Mouse (Mus musculus) megakaryocyte progenitor cell, adult 5-6 weeks (primary cell): ENCODE data around the gene Hoxa2. TPM values are rescaled to one million over a fixed set of nuclear protein-coding genes. Genes with fewer than 3 reads are reported as not detected.
A peak's percentile ranks its signal among the peaks of the same experiment; 100 is the strongest.

Source experiments
- ATAC-seq: replicated peaks from 2 replicates; pipeline ENCODE4 v1.8.0; 2016; ENCODE audit warnings: mild to moderate bottlenecking, moderate TSS enrichment, inconsistent platforms; ENCODE audit not compliant: poor library complexity
- total RNA-seq, 2 experiments: library from RNA; stranded (forward) in 1 of 2; stranded (reverse) in 1 of 2; fragments of 157-497, 149-512 nt in 1 of 2; fragments of 200-1000 nt in 1 of 2; gene quantifications; 2 replicates each; pipeline versions ENCODE4 v1.2.3 to v1.2.4; 2015 to 2017

Hoxa2 gene
- total RNA-seq (2015), result 0.86 TPM in 1 of 2 replicates, not detected in the other
- total RNA-seq (2017), result 0.34 TPM in 1 of 2 replicates, not detected in the other

DNA sequence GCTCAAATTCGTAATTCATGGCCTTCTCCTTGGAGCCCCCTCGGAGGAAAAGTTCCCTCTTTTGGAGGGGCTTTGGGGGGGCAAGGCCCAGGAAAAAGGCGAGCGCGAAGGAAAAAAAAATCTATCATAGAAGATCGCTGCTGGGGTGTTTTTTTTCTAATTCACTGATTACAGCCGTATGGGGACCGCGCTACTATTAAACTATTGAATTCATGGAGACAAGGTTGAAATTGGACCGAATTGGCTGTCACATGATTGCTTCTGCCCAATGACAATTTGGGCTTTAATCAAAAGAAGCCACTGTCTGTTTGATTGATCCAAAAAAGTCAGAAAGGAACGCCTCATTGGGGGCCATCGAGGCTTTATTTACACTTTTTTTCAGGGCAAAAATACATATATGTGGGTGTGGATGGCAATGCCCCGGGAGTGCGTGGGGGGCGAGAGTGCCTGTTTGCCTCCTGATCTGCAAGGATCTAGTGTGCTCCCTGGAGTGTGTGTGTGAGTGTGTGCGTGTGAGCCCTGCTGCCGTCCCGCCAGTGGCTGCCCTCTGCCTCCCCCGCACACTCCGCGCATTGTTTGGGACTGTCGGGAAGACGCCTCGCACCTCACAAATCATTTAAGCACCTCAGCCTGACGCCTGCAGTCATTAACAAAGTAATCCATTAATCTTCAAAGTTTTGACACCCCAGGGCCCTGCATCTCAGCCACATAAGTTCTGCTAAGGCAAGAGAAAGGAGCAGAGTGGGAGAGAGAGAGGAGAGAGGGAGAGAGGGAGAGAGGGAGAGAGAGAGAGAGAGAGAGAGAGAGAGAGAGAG lies at the start of gene Hoxa2:
Gene Hoxa2 (minus strand): TSS at position 206 of the 815 bp plus-strand sequence.
- no peak for ATAC-seq

DNA sequence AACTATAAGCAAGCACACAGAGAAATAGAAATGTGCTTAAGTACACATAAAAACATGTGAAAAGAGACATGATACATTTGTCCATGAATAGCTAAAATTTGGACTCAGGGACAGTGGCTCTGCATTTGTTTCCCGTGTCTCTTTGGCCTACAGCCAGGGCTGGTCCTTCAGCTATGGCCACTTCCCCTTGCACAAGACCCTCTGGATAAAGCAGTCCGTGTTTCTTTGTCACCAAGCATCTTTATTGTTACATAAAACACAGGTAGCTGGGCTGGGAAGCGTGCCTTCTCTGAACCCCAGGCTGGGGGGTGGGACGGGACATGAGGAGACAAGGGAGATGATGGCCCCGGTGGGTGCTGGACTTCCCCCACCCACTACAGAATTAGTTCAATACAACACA lies 49.6 kb upstream of the Hoxa2 start:
- no peak for ATAC-seq

DNA sequence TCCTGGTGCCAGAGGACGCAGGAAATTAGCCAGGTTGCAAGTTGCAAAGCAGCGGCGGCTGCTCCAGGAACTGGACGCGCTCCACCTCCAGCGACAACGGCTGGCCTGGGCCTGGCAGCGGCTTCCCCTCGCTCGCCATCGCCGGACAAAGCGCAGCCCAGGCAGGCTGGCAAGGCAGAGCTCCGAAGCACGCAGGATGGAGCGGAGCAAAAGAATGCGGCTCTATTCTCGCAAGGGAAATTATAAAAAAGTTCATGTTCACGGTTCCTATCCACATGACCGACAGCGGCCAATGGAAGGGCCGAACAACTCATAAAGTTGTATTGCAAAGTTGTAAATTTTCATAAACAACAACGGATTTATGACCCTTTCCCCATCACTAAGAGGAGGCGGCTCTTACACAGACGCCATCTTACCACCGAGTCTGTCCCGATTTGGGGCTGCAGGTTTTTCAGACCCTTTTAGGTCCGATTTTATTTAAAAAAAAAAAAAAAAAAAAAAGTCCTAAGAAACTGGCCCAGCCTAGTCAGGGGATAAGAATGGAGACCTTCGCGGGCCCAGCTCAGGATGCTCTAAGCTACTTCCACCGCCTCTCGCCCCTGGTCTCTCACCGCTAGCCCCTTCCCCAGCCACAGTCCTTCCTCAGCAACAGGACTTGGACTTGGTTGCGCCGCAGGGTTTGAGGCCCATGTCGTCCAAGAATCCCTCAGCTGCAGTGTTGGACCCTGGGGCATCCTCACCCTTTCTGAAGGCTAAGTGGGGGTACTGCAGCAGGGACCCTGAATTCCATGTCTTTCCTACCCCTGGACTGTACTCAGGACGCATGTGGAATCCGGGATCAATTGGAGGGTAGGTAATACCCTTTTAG lies 48.7 kb upstream of the Hoxa2 start, which contains the start of the genes Hoxa3 and Gm28308:
Gene Hoxa3 (minus strand): TSS at position 218 of the 868 bp plus-strand sequence.
Gene Gm28308 (minus strand): TSS at position 221 of the 868 bp plus-strand sequence.
- peak; percentile 7; the same call in 1 of the 2 replicates for ATAC-seq

DNA sequence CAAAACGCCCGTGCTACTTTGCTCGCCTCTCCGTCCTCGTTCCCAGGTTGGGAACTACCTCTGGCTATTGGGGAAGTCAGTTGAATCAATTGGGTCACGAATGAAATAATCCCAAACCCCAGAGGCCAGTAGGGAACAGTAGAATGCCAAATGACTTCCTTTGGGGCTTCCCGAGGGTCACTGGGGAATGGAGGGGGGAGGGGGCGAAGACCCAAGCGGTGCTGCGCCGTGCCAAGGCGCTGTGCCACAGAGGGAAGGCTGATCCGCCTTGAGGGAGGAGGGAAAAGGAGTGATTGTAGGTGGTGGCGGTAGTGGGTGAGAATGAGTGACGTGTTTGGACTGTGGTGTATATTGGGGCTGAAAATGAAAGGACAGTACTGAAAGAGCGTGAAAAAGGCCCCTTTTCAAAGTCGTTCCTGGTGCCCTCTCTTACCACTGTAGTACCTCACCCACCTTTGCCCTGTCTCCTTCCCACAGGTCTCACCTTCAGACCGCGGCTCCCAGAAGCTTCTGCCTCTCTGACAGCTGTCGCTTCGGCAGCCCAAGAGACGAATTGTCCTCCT lies 48.0 kb upstream of the Hoxa2 start:
- peak; percentile 24 for ATAC-seq

DNA sequence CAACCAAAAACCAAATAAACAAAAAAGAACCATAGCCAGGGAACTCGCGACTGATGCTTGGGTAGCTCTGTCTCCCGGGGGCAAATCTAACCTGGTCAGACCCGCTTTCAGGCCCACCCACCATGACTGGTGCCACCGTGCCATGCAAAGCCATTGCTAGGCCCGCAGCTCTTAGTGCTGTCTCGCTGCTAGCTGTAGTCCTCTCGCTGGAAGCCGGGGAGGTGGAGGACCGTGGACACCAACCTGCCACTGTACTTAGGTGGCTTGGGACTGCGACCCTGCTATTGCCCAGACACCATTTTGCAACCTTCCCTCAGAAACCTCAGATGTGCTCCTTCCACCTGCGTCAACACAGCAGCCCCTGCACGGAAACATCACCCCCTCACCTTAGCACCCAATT lies 47.3 kb upstream of the Hoxa2 start:
- ATAC-seq, result no peak

DNA sequence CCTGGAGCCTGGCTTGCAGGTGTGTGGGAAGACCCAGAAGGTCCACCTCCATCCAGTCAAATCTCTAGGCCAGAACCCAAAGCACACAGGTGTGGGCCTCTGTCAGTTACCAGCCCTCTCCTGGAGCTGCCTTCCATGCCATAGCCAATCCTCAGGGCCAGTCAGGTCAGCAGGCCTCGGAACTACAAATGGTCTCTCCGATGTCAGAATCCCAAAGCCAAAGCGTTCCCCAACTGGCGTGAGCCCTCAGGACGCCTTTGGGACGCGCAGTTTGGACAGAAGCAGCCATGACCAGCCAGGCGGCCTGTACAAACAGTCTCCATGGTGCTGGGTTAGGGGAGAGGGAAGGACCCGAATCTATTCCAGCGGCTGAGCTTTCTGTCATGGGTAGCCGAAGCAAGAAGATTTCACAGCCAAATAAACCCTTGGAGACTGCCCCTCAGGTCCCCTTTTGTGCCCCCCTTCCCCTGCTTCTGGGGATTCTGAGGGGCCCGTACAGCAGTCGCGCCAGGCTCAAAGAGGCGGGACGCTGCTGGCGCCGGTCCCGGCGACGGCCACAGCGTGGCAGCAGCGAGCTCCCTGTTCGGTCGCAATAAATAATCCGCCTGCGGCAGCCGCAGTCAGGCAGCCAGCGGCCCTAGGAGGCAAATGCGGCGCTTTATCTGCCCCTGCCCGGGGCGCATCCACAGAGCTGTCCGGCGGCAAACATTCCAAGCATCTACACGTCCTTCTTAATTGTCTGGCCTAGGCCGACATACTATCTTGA lies 46.7 kb upstream of the Hoxa2 start:
- ATAC-seq, result peak; percentile 86

DNA sequence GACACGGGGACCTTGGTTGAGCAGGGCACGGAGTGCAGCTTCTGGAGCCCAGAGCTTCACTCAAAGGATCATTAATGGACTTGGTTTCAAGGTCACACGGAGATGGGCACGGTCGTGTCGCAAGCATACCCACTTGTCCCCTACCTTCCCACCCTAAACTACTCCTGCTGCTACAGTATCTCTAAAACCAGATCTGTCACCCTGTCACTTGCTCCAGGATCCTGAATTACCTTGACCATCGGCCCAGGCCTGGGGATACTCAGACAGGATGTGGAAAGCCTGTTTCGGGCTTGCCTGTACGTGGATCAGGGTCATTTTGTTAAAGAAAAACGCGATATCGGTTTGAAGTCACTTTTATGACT lies 45.0 kb upstream of the Hoxa2 start:
- no peak for ATAC-seq

DNA sequence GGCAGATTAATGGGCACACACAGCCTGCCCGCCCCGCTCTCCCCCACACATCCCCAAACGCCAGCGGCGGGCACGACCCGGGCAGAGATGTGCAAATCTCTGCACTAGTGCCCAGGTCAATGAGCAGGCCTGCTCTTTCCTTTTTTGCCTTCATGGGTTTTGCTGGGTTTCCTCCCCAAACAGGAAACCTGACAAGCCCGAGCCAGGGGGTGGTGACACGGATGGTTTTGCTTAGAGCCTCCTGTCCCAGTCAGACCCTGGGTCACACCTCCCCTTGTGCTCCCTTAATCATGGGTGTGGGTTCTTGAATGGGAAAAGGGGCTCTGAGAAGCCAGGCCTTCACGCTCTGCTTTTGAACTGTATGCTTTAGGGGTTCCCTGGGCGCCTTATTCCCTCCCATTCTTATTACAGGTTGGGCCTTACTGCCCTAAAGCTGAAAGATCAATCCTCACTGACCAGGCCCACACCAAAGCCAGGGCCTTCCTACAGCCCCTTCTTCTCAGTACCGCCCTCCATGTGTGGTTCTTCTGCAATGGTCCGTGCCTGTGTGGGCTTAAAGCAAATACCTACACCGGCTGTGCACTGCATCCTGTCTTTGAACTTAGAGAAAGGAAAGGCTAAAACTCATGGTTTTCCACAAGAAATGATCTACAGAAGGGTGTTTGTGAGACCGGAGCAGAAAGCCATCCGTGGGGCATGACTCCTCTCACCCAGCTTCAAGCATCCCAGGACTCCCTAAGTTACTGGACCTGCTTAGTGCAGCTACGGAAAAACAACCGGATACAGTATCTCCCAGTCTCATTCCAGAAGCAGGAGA lies 44.4 kb upstream of the Hoxa2 start:
- no peak for ATAC-seq

DNA sequence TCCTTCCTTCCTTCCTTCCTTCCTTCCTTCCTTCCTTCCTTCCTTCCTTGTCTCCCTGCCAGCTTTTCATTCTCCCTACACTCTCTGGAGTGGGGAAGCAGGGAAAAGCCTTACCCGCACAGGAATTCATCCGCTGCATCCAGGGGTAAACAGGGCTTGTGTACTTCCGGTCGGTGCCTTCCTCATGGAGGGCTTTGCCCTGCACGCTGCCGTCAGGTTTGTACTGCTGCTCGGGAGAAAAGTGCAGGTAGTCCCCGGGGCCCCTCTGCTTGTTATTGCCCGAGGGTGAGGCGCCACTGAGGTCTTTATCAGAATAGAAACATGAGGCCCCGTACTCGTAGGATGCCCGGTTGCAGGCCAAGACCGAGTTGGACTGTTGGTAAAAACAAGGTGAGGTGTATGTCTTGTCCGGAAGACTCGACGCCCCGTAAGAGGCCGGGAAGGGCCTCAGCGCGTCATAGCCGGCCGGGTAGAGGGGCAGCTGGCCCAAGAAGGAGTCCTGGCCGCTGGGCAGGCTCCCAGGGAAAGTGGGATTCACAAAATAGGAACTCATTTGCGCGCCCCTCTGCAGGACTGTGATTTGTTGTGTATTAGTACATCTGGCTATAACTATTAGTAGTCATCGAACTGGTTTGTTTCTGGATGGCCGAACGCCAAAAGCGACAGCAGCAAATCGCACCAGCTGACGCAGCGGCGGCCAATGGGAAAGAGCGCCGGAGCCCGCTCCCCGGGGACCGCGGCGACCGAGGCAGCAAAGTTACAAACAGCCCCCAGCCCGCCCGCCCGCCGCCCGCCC lies 43.6 kb upstream of the Hoxa2 start, which contains the start of gene Hoxa6:
Gene Hoxa6 (minus strand): TSS at position 651 of the 796 bp plus-strand sequence.
- ATAC-seq, result no peak

DNA sequence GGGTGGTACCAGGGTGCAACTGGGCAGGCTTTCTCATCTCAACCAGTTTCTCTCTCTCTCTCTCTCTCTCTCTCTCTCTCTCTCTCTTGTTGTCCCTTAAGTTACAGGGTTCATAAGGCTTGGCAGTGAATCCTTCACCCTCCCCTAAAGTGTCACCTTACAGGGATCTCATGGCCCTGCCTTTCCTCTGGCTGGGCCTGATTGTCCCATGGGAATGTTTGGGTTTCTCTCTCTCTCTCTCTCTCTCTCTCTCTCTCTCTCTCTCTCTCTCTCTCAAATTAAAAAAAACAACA lies 43.0 kb upstream of the Hoxa2 start:
- ATAC-seq, result no peak

DNA sequence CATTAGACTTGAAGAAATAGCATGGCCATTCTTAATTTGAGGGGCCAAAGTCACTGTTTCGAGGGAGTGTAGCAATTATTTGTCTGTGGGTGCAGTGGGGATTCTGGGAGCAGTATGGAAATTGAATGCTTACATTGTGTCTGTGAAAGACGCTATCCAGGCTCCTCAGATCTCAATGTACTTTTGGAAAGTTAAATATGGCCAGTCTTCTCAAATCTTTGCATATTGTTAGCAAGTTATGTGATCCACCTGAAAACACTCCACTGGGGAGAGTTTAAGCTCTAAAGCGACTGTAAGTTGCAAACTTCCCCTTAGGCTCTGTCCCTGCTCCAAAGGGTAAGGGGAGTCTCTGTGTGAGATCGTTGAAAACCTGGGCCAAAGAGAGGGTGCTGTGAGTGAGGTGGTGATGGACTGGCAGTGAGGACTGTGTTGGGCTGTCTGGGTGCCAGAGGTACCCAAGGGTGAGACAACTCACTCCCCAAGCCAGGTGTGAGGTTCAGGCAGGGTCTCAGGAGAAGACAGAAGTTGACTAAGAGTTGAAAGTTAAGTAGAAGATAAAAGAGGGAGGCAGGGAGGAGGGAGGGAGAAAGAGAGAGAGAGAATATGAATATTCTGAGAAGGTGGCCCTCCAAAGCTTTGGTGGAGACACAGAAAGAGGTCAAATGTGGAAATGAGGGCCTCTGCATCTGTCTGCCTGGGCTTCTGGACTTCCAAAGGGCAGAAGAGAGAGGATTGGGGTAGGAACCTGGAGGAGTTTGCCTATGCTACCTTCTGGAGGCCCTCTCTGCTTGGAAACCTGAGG lies 42.5 kb upstream of the Hoxa2 start:
- ATAC-seq, result no peak

DNA sequence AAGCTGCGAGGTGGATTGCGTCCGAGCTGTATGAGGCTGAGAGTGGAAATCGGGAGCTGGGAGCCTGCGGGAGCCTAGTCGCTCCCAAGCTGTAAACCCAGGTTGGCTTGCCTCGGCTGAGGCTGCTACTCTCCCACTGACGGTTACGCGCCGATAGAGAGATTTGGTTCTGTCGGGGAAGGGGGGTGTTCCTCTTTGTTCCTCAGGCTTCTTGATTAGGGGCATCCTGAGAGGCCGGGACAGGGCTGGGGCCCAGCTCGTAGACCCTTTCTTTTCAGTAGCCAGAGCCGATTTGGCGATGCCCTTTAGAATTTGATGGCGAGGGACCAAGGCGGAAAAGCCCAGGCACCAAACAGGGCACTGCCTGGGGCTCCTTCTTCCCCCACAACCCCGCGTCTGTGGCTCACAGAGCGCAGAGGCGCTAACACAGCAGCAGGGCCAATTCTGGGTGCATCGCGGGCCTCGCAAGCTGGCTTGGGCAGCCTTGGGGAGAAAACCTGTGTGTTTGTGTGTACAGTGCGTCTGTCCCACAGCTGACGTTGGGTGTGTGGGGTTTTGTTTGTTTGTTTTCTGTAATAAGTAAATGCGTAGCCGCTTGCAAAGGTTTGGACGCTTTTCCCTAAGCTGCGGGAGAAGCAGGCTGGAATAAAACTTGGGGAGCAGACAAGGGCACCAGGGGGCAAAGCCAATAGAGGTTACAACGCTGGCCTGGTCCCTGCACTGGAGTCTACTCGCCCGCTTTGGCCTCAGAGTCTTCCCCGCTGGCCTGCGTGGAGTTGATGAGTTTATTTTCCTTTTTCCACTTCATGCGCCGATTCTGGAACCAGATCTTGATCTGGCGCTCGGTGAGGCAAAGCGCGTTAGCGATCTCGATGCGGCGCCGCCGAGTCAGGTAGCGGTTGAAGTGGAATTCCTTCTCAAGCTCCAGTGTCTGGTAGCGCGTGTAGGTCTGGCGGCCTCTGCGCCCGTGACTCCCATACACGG lies 41.3 kb upstream of the Hoxa2 start:
- no peak for ATAC-seq

DNA sequence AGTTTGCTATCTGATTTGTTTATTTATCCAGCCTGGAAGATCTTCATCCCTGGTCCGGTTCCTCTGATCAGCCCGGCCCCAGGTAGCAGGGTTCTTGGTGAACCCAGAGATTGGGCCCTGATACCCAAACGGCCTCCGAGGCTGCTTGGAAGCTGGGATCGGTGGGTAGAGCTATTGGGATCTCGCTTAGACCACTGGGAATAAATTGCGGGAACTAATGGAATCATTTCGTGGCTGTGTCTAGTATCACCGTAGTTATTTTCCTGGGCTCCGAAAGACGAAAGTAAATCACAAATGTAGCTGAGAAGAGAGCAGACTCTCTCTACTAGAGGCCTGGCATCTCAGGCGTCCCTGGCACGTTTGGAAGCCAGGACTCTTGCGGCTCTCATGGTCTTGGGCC lies 40.6 kb upstream of the Hoxa2 start:
- no peak for ATAC-seq

DNA sequence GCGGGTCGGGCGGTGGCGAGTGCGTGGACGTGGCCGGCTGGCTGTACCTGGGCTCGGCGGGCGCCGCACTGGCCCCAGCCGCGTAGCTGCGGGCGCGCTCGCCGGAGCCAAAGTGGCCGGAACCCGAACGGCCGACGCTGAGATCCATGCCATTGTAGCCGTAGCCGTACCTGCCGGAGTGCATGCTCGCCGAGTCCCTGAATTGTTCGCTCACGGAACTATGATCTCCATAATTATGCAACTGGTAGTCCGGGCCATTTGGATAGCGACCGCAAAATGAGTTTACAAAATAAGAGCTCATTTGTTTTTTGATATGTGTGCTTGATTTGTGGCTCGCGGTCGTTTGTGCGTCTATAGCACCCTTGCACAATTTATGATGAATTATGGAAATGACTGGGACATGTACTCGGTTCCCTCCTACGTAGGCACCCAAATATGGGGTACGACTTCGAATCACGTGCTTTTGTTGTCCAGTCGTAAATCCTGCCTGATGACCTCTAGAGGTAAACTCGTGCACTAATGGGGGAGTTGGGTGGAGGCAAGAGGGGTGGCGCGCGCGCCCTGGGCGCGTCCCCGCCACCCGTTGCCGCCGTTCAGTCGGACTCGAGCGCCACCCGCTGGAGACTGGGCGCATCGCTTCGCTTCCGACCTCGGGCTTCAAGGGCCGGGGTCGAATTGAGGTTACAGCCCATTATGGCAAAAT lies 39.6 kb upstream of the Hoxa2 start, which contains the start of gene Hoxa5:
Gene Hoxa5 (minus strand): TSS at position 538 of the 703 bp plus-strand sequence.
- ATAC-seq, result peak; percentile 61

DNA sequence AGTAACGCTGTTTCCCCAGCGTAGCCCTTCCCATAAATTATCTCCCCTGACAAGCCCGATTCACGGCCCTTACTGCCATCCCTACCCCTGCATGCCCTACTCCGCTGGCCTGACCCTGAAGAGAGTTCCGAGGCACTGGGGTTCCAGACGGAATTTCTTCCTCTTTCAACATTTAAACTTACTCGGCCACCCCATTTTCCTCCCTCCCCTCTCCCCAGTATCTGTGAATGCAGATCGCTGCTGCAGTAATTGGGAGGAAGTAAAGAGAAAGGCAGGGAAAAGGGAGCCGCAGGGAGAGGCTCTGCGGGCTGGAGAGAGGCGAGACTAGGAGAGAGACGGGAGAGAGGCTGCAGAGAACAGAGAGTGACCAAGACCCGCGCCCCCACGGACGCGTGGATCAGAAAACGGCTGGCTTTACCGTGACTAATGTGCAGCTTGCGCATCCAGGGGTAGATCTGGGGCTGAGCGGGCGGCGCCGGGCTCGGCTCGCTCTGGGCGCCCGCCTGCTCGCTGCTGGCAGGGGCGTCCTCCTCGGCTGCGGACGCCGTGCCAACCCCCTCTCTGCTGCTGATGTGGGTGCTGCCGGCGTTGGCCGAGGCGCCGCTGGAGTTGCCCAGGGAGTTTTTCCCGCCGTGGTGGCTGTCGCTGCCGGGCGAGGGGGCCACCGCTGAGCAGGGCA lies 38.9 kb upstream of the Hoxa2 start:
- no peak for ATAC-seq

DNA sequence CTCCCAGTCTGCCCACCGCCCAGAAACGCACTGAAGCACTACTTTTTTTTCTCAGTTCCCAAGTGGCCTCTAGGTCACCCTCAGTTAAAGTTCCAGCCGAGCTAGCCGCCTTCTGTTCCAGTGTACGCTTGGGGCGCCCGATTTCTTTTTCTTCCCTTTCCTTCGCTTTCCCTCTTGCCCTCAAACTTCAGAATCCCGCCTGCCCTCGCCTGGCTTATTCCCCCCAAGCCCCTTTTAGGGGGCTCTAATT lies 38.4 kb upstream of the Hoxa2 start:
- ATAC-seq, result no peak
